Mouse (Mus musculus): ENCODE measurements around the gene Efr3b. TPM values are rescaled to one million over a fixed set of nuclear protein-coding genes. Genes with fewer than 3 reads are reported as not detected.

The Efr3b gene
- total and polyA plus RNA-seq, 2 experiments from 2014 or later: 29.0 to 159 TPM

GRCm38 (mm10) chr12:4008731-4009130 lies 30.0 kb downstream of the Efr3b start:
- Histone ChIP-seq H3K36me3 (ENCODE audit: insufficient read depth, low read length) (no peaks in the 10 kb centered on the region), H3K4me2 (ENCODE audit: low read depth, low read length) (0 out of 2 replicates have a peak overlapping the region, but pooled peaks have one; percentile 13), H3K9ac (replicated peaks; ENCODE audit: low read length) (no peak overlapping the region), H3K9me3 (ENCODE audit: low read length) (no peaks in the 10 kb centered on the region), H3K27ac (peak overlapping the region; percentile 78), H3K27me3 (ENCODE audit: insufficient read depth, low read length) (no peaks in the 10 kb centered on the region), H3K4me3 (ENCODE audit: low read length) (no peak overlapping the region), H3K4me1 (ENCODE audit: insufficient read depth, low read length) (peaks cover 36% of the 10 kb centered on the region)
- peak; percentile 62 for ATAC-seq
- TF ChIP-seq CTCF (IDR thresholded peaks at IDR 0.05; ENCODE audit: low read depth): peak; percentile 7; the same call in 1 of the 2 replicates
- 43% methylated on average over 12 of the region's 12 CpGs for WGBS
- DNase-seq (ENCODE audit: low spot score): peak; percentile 74

- Histone ChIP-seq H3K4me3 (ENCODE audit: low read length) (no peak overlapping the region), H3K4me2 (ENCODE audit: low read depth, low read length) (0 out of 2 replicates have a peak overlapping the region, but pooled peaks have one; percentile 5), H3K27ac (peak overlapping the region; percentile 78), H3K27me3 (ENCODE audit: insufficient read depth, low read length) (no peaks in the 10 kb centered on the region), H3K36me3 (ENCODE audit: insufficient read depth, low read length) (no peaks in the 10 kb centered on the region), H3K9ac (replicated peaks; ENCODE audit: low read length) (no peak overlapping the region), H3K4me1 (ENCODE audit: insufficient read depth, low read length) (peaks cover 36% of the 10 kb centered on the region), H3K9me3 (ENCODE audit: low read length) (no peaks in the 10 kb centered on the region)
- no peak for TF ChIP-seq CTCF (IDR thresholded peaks at IDR 0.05; ENCODE audit: low read depth)
- 45% methylated on average over 4 of the region's 4 CpGs for WGBS
- ATAC-seq (no peak), DNase-seq (ENCODE audit: low spot score) (no peak)
These were observed 30.9 kb downstream of the Efr3b start for GRCm38 (mm10) chr12:4007766-4008165.

GRCm38 (mm10) chr12:4007181-4007580 lies 31.5 kb downstream of the Efr3b start:
- no peak overlapping the region for H3K4me2 ChIP-seq (ENCODE audit: low read depth, low read length)
- peak; percentile 30 for DNase-seq (ENCODE audit: low spot score)
- no peaks in the 10 kb centered on the region for H3K9me3 ChIP-seq (ENCODE audit: low read length)
- H3K36me3 ChIP-seq (ENCODE audit: insufficient read depth, low read length): no peaks in the 10 kb centered on the region
- WGBS: 37% methylated on average over 4 of the region's 4 CpGs
- no peak overlapping the region for H3K9ac ChIP-seq (replicated peaks; ENCODE audit: low read length)
- ATAC-seq: peak; percentile 61
- peak overlapping the region; percentile 73 for H3K27ac ChIP-seq
- no peak for TF ChIP-seq CTCF (IDR thresholded peaks at IDR 0.05; ENCODE audit: low read depth)
- no peaks in the 10 kb centered on the region for H3K27me3 ChIP-seq (ENCODE audit: insufficient read depth, low read length)
- no peak overlapping the region for H3K4me3 ChIP-seq (ENCODE audit: low read length)
- peaks cover 36% of the 10 kb centered on the region for H3K4me1 ChIP-seq (ENCODE audit: insufficient read depth, low read length)

GRCm38 (mm10) chr12:4006079-4006478 lies 32.6 kb downstream of the Efr3b start:
- Histone ChIP-seq H3K4me3 (ENCODE audit: low read length) (no peak overlapping the region), H3K9me3 (ENCODE audit: low read length) (no peaks in the 10 kb centered on the region), H3K36me3 (ENCODE audit: insufficient read depth, low read length) (no peaks in the 10 kb centered on the region), H3K4me2 (ENCODE audit: low read depth, low read length) (no peak overlapping the region), H3K27me3 (ENCODE audit: insufficient read depth, low read length) (no peaks in the 10 kb centered on the region), H3K9ac (replicated peaks; ENCODE audit: low read length) (no peak overlapping the region; the same call in 1 of the 2 replicates), H3K4me1 (ENCODE audit: insufficient read depth, low read length) (peaks cover 36% of the 10 kb centered on the region), H3K27ac (peak overlapping the region; percentile 73)
- WGBS: 44% methylated on average over 7 of the region's 7 CpGs
- TF ChIP-seq CTCF (IDR thresholded peaks at IDR 0.05; ENCODE audit: low read depth): no peak
- DNase-seq (ENCODE audit: low spot score) (peak; percentile 64), ATAC-seq (peak; percentile 78)

GRCm38 (mm10) chr12:4004648-4005047 lies 34.1 kb downstream of the Efr3b start:
- no peak for ATAC-seq
- no peak for DNase-seq (ENCODE audit: low spot score)

GRCm38 (mm10) chr12:4000406-4000805 lies 38.3 kb downstream of the Efr3b start:
- no peak for ATAC-seq
- DNase-seq (ENCODE audit: low spot score): no peak
- TF ChIP-seq CTCF (IDR thresholded peaks at IDR 0.05; ENCODE audit: low read depth): no peak

More at GRCm38 (mm10) chr12:4004648-4005047, 34.1 kb downstream of the Efr3b start:
- H3K9ac ChIP-seq (replicated peaks; ENCODE audit: low read length): no peak overlapping the region
- H3K27ac ChIP-seq: no peak overlapping the region; the same call in 1 of the 2 replicates
- TF ChIP-seq CTCF (IDR thresholded peaks at IDR 0.05; ENCODE audit: low read depth): no peak
- H3K27me3 ChIP-seq (ENCODE audit: insufficient read depth, low read length): no peaks in the 10 kb centered on the region
- no peak overlapping the region for H3K4me2 ChIP-seq (ENCODE audit: low read depth, low read length)
- H3K4me1 ChIP-seq (ENCODE audit: insufficient read depth, low read length): peaks cover 36% of the 10 kb centered on the region
- H3K36me3 ChIP-seq (ENCODE audit: insufficient read depth, low read length): no peaks in the 10 kb centered on the region
- H3K9me3 ChIP-seq (ENCODE audit: low read length): no peaks in the 10 kb centered on the region
- no peak overlapping the region for H3K4me3 ChIP-seq (ENCODE audit: low read length)
- WGBS: 33% methylated on average over 6 of the region's 6 CpGs

GRCm38 (mm10) chr12:3996749-3997148 lies 42.0 kb downstream of the Efr3b start:
- 80% methylated on average over 9 of the region's 9 CpGs for WGBS
- H3K36me3 ChIP-seq (ENCODE audit: insufficient read depth, low read length): peaks cover 5% of the 10 kb centered on the region; the same call in 1 of the 2 replicates
- no peak for TF ChIP-seq CTCF (IDR thresholded peaks at IDR 0.05; ENCODE audit: low read depth)
- H3K4me2 ChIP-seq (ENCODE audit: low read depth, low read length): no peak overlapping the region
- no peaks in the 10 kb centered on the region for H3K9me3 ChIP-seq (ENCODE audit: low read length)
- no peak overlapping the region for H3K27ac ChIP-seq
- H3K9ac ChIP-seq (replicated peaks; ENCODE audit: low read length): no peak overlapping the region
- no peaks in the 10 kb centered on the region for H3K4me1 ChIP-seq (ENCODE audit: insufficient read depth, low read length)
- no peak for DNase-seq (ENCODE audit: low spot score)
- no peak overlapping the region for H3K4me3 ChIP-seq (ENCODE audit: low read length)
- ATAC-seq: no peak
- H3K27me3 ChIP-seq (ENCODE audit: insufficient read depth, low read length): no peaks in the 10 kb centered on the region

More at GRCm38 (mm10) chr12:4000406-4000805, 38.3 kb downstream of the Efr3b start:
- Histone ChIP-seq H3K27me3 (ENCODE audit: insufficient read depth, low read length) (no peaks in the 10 kb centered on the region), H3K9me3 (ENCODE audit: low read length) (no peaks in the 10 kb centered on the region), H3K4me2 (ENCODE audit: low read depth, low read length) (no peak overlapping the region), H3K27ac (no peak overlapping the region), H3K4me3 (ENCODE audit: low read length) (no peak overlapping the region), H3K36me3 (ENCODE audit: insufficient read depth, low read length) (no peaks in the 10 kb centered on the region), H3K9ac (replicated peaks; ENCODE audit: low read length) (no peak overlapping the region), H3K4me1 (ENCODE audit: insufficient read depth, low read length) (peaks cover 4% of the 10 kb centered on the region; the same call in 1 of the 2 replicates)
- 81% methylated on average over 5 of the region's 5 CpGs for WGBS
